Mouse (Mus musculus): Measurements from ENCODE around the gene Phgr1.

The Phgr1 gene

GRCm38 (mm10) chr2:118772158-118772874 is at the start of gene Phgr1:
Phgr1 (plus strand) TSS chr2:118772769.
- DNase-seq (ENCODE audit: low spot score in 2 of 2), result no peak

DNA sequence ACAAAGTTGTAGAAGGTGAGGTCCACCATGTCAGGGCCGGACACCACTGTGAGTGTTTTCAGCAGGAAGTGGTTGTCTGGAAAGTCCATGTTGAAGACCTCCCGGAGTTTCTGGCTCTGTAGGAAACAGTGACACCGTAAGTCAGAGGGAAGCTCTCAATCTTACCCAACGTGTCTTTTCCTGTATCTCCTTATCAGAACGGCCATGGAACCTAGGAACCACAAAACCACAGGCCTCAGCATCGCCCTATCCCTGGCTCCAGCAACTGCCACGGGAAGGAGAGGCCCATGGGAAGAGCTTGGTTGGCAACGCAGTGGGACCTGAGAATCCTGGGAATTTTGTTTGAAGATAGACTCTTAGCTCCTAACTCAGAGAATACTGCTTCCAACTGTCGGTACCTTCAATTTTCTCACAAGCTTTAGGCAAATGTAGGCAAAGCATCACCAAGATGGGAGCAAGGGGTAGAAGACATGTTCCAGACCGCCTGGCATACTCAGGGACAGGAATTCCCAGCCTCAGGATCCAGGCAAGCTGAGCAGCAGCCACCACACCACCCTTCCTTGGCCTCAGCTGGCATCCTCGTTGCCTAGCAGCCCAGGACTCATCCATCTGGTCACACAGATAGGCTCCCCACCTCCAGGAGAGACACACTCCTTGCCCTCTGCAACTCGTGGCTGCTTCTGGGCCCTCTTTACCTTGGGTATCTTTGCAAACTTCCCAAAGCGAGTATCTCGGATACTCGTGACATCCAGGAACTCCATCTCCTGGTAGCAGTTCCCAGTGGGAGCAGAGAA is 48.7 kb upstream of the Phgr1 start:
- DNase-seq (ENCODE audit: low spot score in 2 of 2), result no peak

DNA sequence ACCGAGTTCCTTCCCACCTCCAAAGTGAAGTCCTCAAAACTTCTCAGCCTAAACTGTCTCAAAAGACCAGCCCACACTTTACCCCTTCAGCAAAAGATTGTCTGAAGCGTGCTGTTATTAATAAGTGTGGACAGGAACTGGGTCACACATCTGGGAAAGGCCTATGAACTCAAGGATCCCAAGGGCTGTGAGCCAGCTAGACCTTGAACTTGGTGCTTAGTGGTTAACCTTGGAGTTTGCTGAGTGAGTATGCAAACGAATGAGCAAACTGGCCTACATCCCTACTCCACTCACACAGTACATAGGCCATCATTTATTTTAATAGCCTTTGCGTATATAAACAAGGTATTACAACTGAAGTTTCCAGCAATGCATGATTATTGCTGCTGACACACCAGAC is 47.1 kb upstream of the Phgr1 start:
- DNase-seq (ENCODE audit: low spot score in 2 of 2), result no peak

- DNase-seq (ENCODE audit: low spot score in 2 of 2), result no peak
Measured at GRCm38 (mm10) chr2:118726873-118727272, 45.7 kb upstream of the Phgr1 start.

DNA sequence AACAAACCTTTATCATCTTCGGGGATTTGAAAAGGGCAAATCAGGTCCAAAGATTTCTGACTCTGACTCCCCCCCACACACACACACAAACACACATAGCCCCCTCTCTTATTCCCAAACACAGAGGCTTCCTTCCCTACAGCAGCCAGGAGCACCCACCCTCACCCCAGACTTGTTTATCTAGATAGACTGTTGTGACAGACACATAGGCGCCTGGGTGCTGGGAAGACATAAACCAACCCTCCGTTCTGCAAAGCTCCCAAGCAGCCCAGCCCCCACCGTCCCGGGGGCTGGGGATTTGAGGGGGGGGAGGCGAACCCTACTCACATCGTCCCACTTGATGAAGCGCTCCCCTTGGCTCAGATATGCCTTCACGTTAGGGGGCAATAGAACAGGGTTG is 44.7 kb upstream of the Phgr1 start:
- no peak for DNase-seq (ENCODE audit: low spot score in 2 of 2)

GRCm38 (mm10) chr2:118728337-118728736 is 44.2 kb upstream of the Phgr1 start, which contains the start of gene Plcb2:
Plcb2 (minus strand) TSS chr2:118728438.
- DNase-seq (ENCODE audit: low spot score in 2 of 2), result no peak

DNA sequence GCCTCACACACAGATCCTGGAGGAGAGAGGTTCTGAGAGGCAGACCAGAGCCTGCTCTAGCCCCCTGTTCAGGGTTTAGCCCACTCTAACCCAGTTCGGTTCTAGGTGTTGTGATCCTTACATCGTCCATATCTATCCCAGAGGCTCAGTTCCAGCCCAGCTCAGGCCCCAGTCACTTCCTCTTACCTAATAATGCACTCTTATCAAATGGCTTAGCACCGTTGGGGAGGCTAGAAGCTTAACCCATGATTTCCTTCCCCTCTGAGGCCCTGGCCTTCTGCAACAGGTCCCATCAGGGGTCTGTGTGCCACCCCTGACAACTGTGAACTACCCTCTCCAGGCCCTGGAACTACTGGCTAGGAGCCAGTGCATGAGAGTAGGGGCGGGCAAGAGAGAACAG is 43.4 kb upstream of the Phgr1 start:
- DNase-seq (ENCODE audit: low spot score in 2 of 2), result no peak

- DNase-seq (ENCODE audit: low spot score in 2 of 2), result no peak
Measured at GRCm38 (mm10) chr2:118729816-118730621, 42.5 kb upstream of the Phgr1 start.

- DNase-seq (ENCODE audit: low spot score in 2 of 2), result no peak
Measured at GRCm38 (mm10) chr2:118730622-118730915, 42.0 kb upstream of the Phgr1 start.

- no peak for DNase-seq (ENCODE audit: low spot score in 2 of 2)
Measured at GRCm38 (mm10) chr2:118731981-118732380, 40.6 kb upstream of the Phgr1 start.

DNA sequence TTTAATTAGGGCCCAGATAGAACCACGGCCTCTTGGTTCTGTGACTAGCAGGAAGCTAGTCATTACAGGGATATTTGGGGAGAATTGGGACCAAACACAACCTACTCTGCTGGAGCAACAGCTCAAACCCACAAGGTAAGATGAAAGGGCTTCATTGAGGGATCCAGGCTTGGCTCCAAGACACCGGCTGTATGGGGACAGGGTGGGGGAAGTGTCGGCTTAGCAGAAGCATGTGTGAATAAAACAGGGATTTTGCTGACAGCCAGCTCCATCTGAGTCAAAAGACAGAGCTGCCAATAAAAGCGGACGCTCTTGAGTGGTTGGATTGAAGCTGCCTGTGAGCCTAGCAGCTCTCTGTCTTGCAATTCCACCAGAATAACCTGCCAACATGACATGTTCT is 39.2 kb upstream of the Phgr1 start:
- DNase-seq (ENCODE audit: low spot score in 2 of 2), result no peak

DNA sequence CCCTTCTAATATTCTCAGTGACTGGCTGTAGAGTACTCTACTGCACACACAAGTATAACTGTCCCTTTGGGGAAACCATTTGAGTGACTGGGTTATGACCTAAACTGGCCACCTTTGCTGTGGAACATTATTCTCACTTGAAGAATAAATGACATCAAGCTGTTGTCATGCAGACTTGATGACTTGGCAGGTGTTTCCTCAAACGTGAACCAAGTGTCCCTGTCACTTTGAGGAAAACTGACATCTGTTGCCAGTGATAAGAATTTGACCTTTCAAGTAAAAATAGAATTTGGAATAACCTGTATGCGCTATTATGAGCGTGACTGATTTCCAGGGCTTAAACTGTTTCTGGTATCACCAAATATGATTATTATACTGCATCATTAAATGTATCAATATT is 32.2 kb upstream of the Phgr1 start:
- no peak for DNase-seq (ENCODE audit: low spot score in 2 of 2)

GRCm38 (mm10) chr2:118741183-118741582 is 31.4 kb upstream of the Phgr1 start:
- DNase-seq (ENCODE audit: low spot score in 2 of 2), result no peak

DNA sequence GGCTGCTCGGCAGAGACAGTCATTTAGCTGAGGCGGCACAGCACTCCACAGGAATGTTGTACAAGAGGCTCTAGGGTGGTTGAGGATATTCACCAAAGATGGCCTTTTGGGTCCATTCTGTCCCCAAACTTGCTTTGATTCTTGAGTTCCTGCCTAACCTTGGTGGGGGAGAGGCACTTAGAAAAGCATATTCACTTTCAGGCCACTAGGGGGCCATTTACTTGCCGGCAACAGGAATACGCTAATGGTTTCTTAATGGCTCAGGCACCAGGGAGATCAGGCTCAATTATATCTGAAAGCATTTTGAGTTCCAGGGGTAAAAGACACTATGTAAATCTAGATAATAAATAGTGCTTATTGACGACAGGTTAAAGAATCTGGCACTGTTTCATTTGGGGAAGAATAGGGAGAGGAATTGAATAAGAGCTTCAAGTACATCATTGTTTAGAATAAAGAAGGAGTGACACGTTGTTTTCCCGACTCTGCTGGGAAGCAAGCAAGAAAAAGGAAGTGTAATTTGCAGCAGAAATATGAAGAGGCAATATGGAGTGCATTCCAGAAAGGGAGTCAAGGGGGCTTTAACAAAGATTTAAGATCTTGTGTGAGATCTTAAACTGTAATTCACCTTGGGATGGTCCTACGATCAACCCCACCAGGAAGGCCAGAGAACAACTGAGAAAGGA is 29.2 kb upstream of the Phgr1 start:
- no peak for DNase-seq (ENCODE audit: low spot score in 2 of 2)

- no peak for DNase-seq (ENCODE audit: low spot score in 2 of 2)
Measured at GRCm38 (mm10) chr2:118744621-118745020, 27.9 kb upstream of the Phgr1 start.

DNA sequence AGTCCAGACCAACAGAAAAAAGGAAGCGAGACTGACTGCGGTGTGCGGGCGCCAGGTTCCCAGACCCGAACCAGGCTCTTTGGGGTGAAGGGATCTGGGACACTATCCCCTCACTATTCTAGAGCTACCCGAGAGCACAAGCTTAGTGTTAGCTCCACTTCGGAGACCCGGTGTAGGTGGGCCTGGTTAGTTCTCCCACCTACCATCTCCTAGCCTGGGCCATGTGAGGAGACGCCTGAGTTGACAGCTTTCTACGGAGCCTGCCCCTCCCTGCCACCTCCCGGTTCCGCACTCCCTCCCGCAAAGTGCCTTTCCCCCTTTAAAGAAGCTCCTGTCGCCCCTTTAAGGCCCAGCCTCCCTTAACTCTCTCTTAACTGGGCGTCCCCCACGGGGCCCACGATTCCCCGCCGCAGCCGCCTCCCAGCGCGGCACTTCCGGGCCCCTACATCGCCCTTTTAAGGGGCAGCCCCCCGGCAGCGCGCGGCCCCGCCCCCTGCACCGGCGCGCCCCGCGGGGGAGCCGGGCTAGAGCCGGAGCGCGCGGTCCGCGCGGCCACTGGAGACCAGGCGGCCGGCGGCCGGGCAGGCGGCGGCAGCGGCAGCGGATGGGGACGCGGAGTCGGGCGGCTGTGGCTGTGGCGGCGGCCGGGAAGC is 27.2 kb upstream of the Phgr1 start, which contains the start of gene Inafm2:
TSS of gene Inafm2 (plus strand) at position 527 of the 653 bp plus-strand sequence.
- peak; percentile 83 to 87 for DNase-seq (ENCODE audit: low spot score in 2 of 2)

GRCm38 (mm10) chr2:118745915-118746901 is 26.4 kb upstream of the Phgr1 start:
- no peak for DNase-seq (ENCODE audit: low spot score in 2 of 2)

DNA sequence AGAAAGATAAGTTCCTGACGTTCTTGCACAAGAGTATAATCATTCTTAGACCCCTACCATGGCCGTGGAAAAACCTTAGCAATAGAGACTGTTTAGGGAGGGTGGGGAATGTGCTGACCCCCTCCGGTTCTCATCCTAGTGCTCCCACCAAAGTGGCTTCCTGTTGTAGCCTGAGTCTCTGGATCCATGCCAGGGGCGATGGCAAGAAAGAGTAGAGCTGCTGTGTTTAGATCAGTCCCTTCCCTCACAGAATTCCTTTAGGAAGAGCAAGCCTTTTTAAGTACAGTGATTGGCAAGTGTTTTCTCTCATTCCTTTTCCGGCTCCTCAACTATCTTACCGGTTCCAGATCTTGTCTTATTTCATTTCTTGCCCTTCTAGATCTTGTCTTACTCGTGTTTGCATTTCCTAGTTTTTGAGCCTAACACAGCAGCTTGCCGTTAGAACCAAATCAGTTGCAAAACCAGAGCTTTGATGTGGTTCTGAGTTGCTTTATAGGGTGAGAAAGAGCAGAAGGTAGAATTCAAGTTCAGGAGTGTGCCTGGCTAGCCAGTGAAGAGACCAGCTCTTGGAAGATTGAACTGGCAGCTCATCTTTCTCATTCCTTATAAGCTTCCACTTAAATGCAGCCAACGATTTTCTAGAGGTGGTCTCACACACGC is 25.1 kb upstream of the Phgr1 start:
- DNase-seq (ENCODE audit: low spot score in 2 of 2), result no peak

DNA sequence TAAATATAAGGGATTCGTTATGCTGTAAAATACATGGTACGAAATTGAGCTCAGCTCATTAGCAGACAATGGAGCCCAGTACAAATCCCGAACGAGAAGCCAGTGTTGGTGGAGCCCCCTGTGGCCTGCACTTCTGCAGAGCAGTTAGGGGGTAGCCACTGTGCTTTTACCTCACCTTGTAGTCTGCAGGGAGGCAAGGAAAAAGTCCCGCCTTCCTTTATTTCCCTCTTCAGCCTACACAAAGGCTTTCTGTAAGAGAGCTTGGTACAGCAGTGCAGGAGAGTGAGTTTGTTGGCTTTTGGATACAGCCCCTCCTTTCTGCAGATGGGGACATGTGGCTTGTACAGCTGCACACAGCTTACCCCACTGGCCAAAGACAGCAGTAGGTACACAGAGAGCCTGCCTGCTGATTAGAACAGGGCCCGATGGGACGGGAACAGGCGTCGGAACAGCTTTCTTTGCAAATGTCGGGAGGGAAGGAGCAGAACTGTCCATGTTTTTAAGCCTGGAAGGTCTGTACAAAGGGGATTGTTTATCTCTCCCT is 23.2 kb upstream of the Phgr1 start:
- DNase-seq (ENCODE audit: low spot score in 2 of 2), result no peak
